Mouse (Mus musculus) lung, postnatal 0 days (tissue): Measurements from ENCODE around the gene Hlcs. TPM values are rescaled to one million over a fixed set of nuclear protein-coding genes. Genes with fewer than 3 reads are reported as not detected.

Experiments used
- ATAC-seq: fragments of 200-750 bp; cut with Nextera tagmentation; 2 replicates; pipeline ENCODE4 v1.8.0; 2017; ENCODE audit warnings: moderate library complexity
- DNase-seq: peaks from one replicate; pipeline ENCODE4 v3.0.0-alpha.2; 2016; ENCODE audit warnings: low spot score
- H3K27ac ChIP-seq: fragments of 300-500 bp; sonication (generic); 2 replicates; pipeline ENCODE4 v1.5.1; 2014; ENCODE audit warnings: antibody characterized with exemption, mild to moderate bottlenecking, low read length, mixed read lengths
- H3K27me3 ChIP-seq: fragments of 300-500 bp; sonication (generic); replicated peaks from 2 replicates; pipeline ENCODE4 v1.6.1; 2014; ENCODE audit warnings: low read length, mixed read lengths; ENCODE audit not compliant: insufficient read depth
- H3K36me3 ChIP-seq: fragments of 300-500 bp; sonication (generic); 2 replicates; pipeline ENCODE4 v1.6.1; 2014; ENCODE audit warnings: low read length, mixed read lengths; ENCODE audit not compliant: insufficient read depth
- H3K4me1 ChIP-seq: fragments of 300-500 bp; sonication (generic); 2 replicates; pipeline ENCODE4 v1.6.1; 2014; ENCODE audit warnings: antibody characterized with exemption, low read depth, low read length, mixed read lengths; ENCODE audit not compliant: insufficient read depth
- H3K4me2 ChIP-seq: fragments of 300-500 bp; sonication (generic); replicated peaks from 2 replicates; pipeline ENCODE4 v1.6.1; 2014; ENCODE audit warnings: low read depth, mild to moderate bottlenecking, low read length, moderate library complexity, mixed read lengths
- H3K4me3 ChIP-seq: fragments of 300-500 bp; sonication (generic); 2 replicates; pipeline ENCODE4 v1.5.1; 2014; ENCODE audit warnings: low read depth, low read length
- H3K9ac ChIP-seq: fragments of 300-500 bp; sonication (generic); replicated peaks from 2 replicates; pipeline ENCODE4 v1.6.1; 2014; ENCODE audit warnings: low read depth, mild to moderate bottlenecking
- H3K9me3 ChIP-seq: fragments of 300-500 bp; sonication (generic); 2 replicates; pipeline ENCODE4 v1.6.1; 2016; ENCODE audit warnings: low read length, mixed read lengths
- CTCF ChIP-seq: IDR thresholded peaks from 2 replicates; pipeline ENCODE4 v1.5.1; 2016; ENCODE audit warnings: antibody characterized with exemption, mild to moderate bottlenecking
- EP300 ChIP-seq: IDR thresholded peaks from 2 replicates; pipeline ENCODE4 v1.6.1; 2016; ENCODE audit warnings: antibody characterized with exemption, mild to moderate bottlenecking, control low read depth
- WGBS: fragments of 180-500 bp; shearing (Covaris S2); extraction: QIAGEN DNeasy Blood & Tissue Kit; methylation state at CpG from one replicate; pipeline ENCODE4 v1.1.7; 2014; 5-methylcytosine and 5-hydroxymethylcytosine counted together
- polyA plus RNA-seq: library from polyadenylated mRNA; unstranded; fragments of >200 nt; fragmentation: Nextera tagmentation; extraction: Ambion mirVana; gene quantifications from 2 replicates; pipeline ENCODE4 v1.2.1, GENCODE M21; 2015

The Hlcs gene
- polyA plus RNA-seq, 1 experiment from 2014 or later: 4.6 TPM

DNA sequence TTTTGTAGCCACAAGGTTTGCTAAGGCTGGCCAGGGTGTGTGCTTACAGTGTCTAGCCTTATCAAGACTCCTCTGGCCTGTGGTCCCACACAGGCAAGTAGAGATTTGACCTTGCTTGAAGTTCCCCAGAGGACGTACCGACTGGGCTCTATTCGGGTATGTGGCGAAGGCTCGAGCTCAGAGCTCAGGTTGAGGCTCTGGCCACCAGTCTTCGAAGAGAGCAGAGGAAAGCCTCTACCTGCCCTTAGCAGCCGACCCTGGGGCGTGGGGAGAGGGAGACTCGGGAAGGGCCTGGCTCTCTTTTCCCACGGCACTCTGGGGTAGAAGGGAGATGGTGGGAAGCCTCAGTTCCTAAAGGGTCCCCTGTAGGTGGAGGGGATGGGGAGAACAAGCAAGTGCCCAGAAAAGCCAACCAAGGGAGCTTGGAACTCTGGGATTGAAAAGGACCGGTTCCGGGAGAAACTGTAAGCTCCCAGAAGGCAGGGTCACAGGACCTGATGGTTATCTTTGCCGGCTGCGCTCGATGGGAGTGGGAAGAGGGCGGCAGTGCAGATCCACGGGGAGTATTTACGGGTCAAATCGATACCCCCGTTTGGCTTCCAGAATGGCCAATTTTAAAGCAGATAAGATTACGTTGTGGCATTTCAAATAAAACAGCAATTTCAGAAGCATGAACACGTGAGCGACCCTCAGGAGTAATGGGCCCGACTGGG is 220.1 kb downstream of the Hlcs start:
- H3K27me3 ChIP-seq: peaks cover 88% of the 10 kb centered on the region
- WGBS: 3% methylated on average over 24 of the region's 24 CpGs
- no peak for DNase-seq

DNA sequence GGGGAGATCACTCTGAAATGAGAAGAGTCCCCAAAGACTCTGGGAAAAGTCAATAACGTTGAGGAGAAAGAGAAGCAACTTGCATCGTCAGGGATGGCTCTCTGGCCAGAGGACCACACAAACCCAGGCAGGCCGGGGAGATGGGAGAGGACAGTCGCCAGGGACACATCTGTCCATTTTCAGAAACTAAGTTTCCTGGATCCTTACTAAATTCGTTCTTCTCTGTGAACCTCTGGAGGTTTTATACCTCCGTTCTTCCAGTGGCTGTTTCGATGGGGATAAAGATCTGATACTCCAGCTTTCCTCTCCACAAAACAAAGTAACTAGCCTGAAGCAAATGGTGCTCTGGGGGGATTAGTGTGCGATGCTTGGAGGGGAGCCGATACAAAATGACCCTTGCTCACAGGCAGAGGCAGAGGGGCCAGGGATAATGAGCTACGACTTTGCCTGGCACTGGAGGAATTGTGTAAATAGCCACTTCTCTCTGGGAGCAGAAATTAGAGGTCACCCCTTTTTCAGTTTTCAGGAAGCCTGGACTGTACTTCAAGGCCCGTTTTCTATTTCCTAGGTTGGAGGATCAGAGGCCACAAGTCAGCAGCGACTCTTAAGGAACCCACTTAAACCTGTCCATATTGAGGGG is 220.7 kb downstream of the Hlcs start:
- no peak overlapping the region for H3K27ac ChIP-seq
- H3K9ac ChIP-seq: no peak overlapping the region
- TF ChIP-seq EP300: no peak
- TF ChIP-seq CTCF: no peak
- H3K4me1 ChIP-seq: no peaks in the 10 kb centered on the region
- 4% methylated on average over 12 of the region's 12 CpGs for WGBS
- H3K36me3 ChIP-seq: no peaks in the 10 kb centered on the region
- H3K4me2 ChIP-seq: no peak overlapping the region
- ATAC-seq (no peak), DNase-seq (no peak)
- H3K4me3 ChIP-seq: no peak overlapping the region
- peaks cover 88% of the 10 kb centered on the region for H3K27me3 ChIP-seq
- H3K9me3 ChIP-seq: no peaks in the 10 kb centered on the region

More for the DNA sequence above, 220.1 kb downstream of the Hlcs start:
- no peak overlapping the region for H3K9ac ChIP-seq
- H3K27ac ChIP-seq: no peak overlapping the region
- no peak overlapping the region for H3K4me2 ChIP-seq
- no peak overlapping the region for H3K4me3 ChIP-seq
- ATAC-seq: no peak
- no peaks in the 10 kb centered on the region for H3K36me3 ChIP-seq
- no peak for TF ChIP-seq CTCF
- no peak for TF ChIP-seq EP300
- no peaks in the 10 kb centered on the region for H3K4me1 ChIP-seq
- H3K9me3 ChIP-seq: no peaks in the 10 kb centered on the region

DNA sequence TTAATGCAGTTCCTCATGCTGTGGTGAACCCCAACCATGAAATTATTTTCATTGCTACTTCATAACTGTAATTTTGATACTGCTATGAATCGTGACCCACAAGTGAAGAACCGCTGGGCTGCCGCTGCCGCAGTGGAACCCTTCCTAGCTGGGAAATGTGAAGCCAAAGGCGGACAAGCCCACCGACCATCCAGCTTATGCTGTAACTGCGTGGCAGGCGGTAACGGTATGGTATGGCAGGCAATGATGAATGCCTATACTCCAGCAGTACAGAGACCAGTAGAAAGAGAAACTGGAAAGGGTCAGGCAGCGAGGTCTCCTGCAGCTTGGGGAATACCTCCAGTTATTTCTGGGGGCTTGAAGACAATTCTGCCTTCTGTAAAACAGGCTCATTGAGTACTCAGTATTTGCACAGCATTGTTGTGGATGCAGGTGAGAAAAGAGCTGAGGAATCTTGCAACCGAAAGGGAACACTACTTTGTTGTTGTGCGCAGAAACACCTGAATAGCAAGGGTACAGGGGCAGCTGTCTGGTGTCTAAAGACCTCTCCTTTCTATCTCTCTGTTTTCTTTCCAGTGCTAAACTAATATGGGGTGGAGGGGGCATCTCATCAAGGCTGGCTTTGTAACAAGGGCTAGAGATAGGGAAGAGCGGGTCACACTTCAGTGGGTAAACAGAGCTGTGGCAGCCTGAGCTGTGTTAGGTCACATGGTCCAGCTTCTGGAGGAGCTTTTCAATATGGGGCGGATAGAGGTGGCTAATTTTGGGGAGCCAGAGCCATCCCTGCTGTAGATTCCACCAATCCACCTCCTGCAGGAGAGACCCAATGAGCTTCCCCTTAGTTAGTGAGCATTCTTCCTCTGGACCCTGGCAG is 224.3 kb downstream of the Hlcs start:
- Histone ChIP-seq H3K4me1 (peaks cover 12% of the 10 kb centered on the region; the same call in 1 of the 2 replicates), H3K4me3 (no peak overlapping the region), H3K27ac (no peak overlapping the region), H3K9ac (no peak overlapping the region), H3K27me3 (peaks cover 95% of the 10 kb centered on the region), H3K4me2 (no peak overlapping the region), H3K36me3 (no peaks in the 10 kb centered on the region), H3K9me3 (no peaks in the 10 kb centered on the region)
- TF ChIP-seq EP300 (no peak), CTCF (no peak)
- WGBS: 9% methylated on average over 14 of the region's 14 CpGs
- no peak for ATAC-seq
- DNase-seq: no peak

DNA sequence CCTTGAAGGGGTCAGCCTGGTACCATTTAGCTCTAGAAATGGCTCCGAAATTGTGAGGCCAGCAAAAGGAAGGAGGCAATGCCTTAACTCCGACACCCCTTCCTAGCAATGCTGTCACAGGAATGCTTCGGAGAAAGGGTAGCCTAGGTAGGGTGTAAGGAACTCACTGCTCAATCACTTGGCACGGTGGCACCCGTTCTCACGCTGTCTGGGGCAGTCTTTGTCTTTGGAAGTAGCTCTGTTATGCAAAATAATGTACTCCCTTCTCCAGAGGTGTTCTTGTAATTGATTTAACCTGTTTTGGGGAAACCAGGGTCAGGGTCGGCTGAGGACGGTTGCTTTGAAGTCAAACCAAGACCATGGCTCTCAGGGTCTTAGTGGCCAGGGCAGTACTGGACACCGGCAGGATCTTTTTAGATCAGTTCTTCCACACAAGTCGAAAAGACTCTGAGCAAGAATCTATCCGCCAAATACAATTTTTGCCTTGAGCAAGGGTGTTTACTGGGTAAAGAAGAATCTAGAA is 225.1 kb downstream of the Hlcs start:
- DNase-seq (no peak), ATAC-seq (no peak)
- Histone ChIP-seq H3K27me3 (peaks cover 96% of the 10 kb centered on the region), H3K4me2 (no peak overlapping the region), H3K27ac (no peak overlapping the region), H3K9me3 (no peaks in the 10 kb centered on the region), H3K4me1 (peaks cover 12% of the 10 kb centered on the region; the same call in 1 of the 2 replicates), H3K9ac (no peak overlapping the region), H3K4me3 (no peak overlapping the region), H3K36me3 (no peaks in the 10 kb centered on the region)
- 6% methylated on average over 11 of the region's 11 CpGs for WGBS
- TF ChIP-seq CTCF (no peak), EP300 (no peak)

DNA sequence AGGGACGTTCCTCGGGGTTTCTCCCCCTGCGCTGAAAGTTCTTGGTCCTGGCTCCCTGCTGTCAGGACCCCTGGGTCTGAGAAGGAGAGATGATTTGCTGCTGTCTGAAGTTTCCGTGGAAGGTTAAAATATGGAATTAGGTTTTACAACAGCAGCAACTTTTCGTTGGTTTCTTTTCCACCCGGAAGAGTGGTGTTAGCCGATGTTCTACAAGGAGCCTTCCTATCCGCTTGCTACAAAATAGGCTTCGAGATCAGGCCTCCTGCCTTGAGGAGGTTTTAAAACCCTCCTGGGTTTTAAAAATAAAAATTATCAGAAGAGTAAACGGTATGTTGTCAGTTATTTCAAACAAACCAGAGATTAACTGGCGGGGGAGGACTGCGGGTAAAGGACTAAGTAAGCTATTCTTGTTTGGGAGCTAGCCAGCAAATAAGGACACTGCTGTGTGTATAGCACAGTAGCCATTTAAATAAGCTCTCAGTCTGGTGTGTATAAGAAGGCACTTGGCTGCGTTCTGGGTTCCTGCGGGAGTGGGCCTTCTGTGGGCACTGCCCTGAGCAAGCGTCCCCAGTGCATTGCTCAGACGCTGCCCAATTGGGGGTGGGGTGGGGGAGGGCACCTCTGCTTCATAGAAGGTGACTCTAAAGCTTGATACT is 225.7 kb downstream of the Hlcs start:
- ATAC-seq (no peak), DNase-seq (no peak)
- H3K4me1 ChIP-seq: peaks cover 12% of the 10 kb centered on the region; the same call in 1 of the 2 replicates
- no peaks in the 10 kb centered on the region for H3K9me3 ChIP-seq
- no peak for TF ChIP-seq EP300
- TF ChIP-seq CTCF: no peak
- WGBS: 9% methylated on average over 16 of the region's 16 CpGs
- no peak overlapping the region for H3K9ac ChIP-seq
- no peaks in the 10 kb centered on the region for H3K36me3 ChIP-seq
- no peak overlapping the region for H3K27ac ChIP-seq
- H3K4me3 ChIP-seq: no peak overlapping the region
- H3K4me2 ChIP-seq: no peak overlapping the region
- peaks cover 96% of the 10 kb centered on the region for H3K27me3 ChIP-seq
